Mouse (Mus musculus): ENCODE measurements around the gene Phb2.

Phb2 gene

GRCm38 (mm10) chr6:124724472-124724871, 12.3 kb downstream of the Phb2 start:
- no peak for DNase-seq

- no peak for DNase-seq
These were observed 16.5 kb downstream of the Phb2 start for GRCm38 (mm10) chr6:124728621-124729020.

DNA sequence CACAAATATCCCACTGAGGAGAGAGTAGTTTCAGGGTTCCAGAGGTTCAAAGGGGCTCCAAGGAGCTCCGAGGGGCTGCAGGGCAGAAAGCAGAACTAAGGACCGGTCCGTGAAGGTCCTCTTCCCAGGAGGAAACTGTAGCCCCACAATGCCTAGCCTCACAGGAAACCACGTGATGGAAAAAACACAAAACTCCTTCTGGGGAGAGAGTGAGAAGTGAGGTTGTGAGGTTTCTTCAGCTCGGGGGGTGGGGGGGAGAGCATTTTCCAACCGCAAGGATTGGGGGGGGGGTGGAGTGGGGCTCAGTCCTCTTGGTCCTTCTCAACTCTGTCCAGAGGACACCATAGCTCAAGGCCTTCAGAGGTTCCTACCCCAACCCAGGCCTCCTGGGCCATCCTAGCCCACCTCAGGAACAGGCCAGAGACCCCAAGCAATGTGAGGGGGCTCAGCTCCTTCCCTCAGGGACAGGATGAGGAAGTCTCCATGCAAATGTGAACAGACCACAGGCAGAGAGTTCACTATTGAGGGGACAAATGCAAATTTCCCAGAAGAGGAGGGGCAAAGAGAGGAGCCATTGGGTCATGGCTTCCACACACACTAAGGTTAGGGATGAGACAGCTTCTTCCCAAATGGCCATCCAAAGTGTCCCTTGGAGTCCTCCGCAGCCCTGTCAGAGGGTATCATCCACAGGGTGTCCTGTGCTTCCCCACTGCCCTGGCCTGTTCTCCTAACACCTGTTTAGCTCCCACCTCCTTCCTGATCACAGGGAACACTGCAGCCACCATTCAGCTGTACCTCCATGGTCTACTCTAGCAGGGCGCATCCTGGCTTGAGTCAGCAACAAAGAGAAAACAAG, 17.9 kb downstream of the Phb2 start:
- DNase-seq: peak; percentile 49

DNA sequence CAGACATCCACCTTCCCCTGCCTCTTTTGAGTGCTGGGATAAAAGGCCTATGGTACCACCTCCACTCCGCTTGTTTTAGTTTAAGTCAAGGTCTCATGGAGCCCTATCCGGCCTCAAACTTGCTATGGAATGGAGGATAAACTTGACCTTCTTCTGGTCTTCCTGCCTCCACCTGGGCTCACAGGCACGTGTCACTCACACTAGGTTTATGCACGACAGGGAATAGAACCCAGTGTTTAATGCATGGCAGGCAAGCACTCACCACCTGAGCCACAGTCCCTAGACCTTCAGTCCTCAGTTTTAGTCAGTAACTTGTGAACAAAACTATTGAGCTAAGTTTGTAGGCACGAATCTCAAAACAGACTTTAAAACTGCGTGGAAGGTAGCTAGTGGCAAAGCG, 18.9 kb downstream of the Phb2 start:
- no peak for DNase-seq

DNA sequence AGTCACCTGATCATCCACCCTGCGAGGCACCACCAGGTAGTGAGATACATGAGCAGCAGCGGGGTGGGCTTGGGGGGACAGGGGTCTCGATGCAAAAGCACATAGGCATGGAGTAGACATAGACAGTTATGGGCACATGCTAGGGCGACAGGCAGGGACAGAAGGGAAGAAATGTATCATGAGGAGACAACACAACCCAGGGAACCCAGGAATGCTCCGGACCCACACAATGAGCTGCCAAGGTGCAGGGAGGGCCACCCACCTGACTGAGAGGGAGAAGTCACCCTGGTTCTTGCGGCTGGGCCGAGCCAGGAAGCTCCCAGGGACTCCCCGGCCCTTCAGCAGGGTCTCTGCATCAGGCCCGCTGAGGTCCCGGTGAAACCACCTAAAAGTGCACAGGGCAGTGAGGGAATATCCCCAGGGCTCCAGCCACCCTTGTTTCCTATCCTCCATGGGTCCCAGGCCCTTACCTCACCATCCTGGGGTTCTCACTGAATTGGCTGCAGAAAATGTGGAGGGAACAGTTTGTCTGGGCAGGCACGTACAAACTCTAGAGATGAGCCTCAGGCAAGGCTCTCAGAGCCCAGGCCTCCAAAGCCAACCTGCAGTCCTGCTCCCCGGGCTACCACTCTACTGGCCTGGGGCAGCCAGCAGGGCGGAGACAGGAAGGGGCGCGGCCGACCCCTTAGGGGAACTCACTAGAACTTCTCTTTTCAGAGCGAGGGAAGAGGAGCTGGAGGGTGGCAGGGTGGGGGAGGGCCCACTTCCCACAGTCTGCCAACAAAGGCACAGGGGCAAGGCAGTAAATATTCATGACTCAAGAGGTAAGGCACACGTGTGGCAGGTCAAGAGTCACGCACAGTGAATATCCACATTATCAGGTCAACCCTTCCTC, 20.6 kb downstream of the Phb2 start:
- peak; percentile 81 for DNase-seq

- no peak for DNase-seq
These were observed 22.3 kb downstream of the Phb2 start for GRCm38 (mm10) chr6:124734417-124734816.

GRCm38 (mm10) chr6:124737040-124737439, 24.9 kb downstream of the Phb2 start:
- no peak for DNase-seq

DNA sequence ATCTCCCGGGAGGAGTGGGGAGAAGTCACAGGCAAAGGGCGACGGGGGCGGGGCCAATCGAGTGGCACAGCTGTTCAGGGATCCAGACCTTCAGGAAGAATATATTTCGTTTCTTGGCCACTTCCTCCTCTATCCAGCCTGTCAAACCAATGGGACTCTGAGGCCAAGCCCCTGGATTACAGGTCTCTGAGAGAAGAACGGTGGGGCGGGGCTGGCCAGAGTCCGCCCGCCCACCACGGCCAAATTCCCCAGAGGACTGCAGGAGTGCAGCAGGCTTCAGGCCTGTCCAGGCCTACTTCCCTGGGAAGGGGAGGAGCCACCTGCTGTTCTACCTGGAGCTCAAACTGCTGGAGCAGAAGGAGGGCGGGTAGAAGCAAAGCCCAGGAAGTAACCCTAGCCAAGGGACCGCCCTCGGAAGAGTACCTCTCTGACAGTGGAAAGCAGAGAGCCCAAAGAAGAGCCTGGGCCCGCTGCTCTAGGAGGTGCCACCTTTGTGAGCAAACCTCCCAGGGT, 26.4 kb downstream of the Phb2 start, which contains the start of gene Ptpn6:
Gene Ptpn6 (minus strand): TSS at position 204 of the 513 bp plus-strand sequence.
- peak; percentile 92 for DNase-seq

- DNase-seq: no peak
These were observed 27.2 kb downstream of the Phb2 start for GRCm38 (mm10) chr6:124739231-124739796.

DNA sequence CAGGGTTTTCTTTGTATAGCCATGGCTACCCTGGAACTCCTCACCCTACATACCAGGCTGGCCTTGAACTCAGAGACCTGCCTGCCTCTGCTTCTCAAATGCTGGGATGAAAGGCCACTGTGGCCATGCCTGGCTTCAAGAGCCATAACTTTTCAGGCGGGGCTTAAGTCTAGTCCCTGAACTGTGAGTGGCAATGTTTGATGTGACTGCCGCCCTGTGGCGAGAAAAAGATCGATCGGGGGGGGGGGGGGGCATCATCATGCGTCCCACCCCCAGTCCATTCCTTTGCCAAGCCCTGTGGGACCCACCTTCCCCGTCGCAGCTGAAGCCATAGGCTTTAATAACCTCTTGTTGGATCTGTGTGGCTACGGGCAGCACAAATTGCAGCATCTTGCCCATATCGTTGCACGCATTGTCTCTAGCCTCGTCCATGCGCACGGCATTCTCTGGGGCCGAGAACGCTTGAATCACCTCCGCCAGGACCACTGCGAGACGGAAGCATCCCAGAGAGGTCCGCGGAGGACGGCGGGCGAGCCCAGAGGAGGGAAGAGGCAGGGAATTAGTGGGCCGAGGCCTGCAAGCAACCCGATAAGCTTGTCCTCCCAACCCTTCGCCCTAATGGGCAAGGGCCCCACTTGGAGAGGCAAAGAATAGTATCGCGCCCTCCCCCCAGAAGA, 28.2 kb downstream of the Phb2 start:
- DNase-seq: peak; percentile 79

GRCm38 (mm10) chr6:124740888-124741761, 29.0 kb downstream of the Phb2 start, which contains the start of gene Grcc10:
Gene Grcc10 (minus strand): TSS chr6:124741374.
- DNase-seq: peak; percentile 92

- no peak for DNase-seq
These were observed 29.7 kb downstream of the Phb2 start for GRCm38 (mm10) chr6:124741842-124742241.

DNA sequence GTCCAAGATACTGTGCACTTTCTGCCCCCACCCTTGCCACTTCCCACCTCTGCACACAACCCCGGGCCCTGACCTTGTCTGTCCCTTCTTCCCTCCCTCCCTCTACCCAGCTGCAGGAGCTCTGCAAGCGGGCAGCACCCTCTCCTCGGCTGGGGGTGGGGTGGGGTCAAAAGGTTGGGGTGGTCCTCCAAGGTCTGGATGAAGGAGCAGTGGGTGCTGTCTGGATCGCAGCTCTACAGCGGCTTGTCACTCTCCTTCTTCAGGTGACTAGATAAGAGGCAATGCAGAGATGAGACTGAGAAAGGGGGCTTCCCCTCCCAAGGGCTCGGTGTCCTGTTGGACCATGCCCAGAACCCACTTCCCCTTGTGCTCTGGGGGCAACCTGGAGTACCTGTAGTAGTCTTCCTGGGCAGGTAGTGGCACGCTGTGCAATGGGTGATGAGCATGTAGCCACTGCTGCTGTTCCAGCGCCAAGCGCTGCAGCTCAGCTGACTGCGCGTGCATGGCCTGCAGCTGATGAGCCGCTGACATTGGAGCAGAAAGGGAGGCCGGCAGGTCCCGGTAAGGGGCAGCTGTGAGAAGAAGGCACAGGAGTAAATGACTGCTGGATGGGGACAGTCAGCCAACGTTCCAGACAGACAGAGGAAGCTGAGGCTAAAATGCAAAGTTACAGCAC, 30.8 kb downstream of the Phb2 start:
- no peak for DNase-seq

DNA sequence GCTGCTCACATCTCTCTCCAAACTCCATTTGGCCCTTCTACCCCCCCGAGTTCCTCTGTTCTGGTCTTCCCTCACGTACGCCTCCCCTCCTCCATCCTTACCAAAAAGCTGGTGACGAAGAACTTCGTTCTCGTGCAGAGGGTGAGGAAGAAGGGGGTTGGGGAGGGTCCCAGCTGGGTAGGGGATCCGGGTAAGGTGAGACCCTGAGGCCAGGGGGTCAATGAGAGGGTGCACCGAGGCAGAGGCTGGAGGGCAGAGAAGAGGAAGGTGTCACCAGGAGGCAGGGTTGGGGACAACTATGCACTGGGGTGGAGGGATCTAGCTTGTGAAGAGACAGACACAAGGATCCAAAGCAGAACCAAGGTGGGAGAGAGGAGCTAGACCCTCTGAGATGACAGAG, 31.5 kb downstream of the Phb2 start:
- DNase-seq: no peak

GRCm38 (mm10) chr6:124744755-124745321, 32.7 kb downstream of the Phb2 start:
- DNase-seq: no peak

DNA sequence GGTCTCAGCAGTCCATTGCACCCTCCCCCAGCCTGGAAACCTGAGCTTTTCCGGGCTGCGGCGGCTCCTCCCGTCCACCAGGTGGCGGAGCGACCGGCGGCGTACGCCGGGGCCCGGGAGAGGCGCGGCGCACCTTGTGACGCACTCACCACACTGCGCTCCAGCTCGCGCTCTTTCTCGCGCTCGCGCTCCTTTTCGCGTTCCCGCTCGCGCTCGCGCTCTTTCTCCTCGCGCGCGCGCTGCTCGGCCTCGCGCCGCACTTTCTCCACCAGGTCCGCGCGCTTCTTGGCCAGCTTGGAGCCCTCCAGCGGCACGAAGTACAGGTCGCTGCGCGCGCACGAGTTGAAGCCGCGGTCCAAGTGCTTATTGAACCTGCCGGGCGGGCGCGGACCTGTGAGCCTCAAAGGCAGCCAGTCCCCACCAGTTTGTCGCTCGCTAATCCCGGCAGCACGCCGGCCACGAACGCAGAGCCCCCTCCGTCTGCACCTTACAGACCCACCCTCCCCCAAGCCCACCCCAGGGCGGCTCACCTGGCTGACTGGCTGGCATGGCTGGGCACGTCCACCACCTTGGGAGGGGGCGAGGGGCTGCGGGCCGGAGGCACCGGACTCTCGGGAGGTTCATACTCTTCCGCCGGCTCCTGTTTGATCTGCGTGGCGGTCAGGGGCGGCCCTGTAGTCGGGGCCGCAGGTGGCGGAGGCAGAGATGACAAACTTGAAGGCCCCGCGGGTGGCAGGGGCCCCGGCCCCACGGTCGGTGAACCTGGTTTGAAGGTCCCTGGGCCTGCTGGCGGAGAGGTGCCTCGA, 33.6 kb downstream of the Phb2 start:
- peak; percentile 94 for DNase-seq

DNA sequence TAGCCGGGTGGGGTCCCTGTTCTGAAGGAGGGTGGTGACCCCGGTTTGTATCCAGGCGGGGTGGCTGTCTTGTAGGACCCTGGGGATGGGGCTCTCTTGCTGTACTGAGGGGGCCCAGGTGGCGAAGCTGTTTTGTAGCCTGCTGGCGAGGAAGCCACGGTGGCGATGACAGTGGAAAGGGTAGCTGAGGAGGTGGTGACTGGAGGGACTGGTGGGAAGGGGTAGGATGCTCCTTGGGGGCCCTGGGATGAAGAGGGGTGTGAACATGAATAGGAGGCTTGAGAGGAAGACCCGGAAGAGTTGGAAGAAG, 34.1 kb downstream of the Phb2 start:
- DNase-seq: no peak

DNA sequence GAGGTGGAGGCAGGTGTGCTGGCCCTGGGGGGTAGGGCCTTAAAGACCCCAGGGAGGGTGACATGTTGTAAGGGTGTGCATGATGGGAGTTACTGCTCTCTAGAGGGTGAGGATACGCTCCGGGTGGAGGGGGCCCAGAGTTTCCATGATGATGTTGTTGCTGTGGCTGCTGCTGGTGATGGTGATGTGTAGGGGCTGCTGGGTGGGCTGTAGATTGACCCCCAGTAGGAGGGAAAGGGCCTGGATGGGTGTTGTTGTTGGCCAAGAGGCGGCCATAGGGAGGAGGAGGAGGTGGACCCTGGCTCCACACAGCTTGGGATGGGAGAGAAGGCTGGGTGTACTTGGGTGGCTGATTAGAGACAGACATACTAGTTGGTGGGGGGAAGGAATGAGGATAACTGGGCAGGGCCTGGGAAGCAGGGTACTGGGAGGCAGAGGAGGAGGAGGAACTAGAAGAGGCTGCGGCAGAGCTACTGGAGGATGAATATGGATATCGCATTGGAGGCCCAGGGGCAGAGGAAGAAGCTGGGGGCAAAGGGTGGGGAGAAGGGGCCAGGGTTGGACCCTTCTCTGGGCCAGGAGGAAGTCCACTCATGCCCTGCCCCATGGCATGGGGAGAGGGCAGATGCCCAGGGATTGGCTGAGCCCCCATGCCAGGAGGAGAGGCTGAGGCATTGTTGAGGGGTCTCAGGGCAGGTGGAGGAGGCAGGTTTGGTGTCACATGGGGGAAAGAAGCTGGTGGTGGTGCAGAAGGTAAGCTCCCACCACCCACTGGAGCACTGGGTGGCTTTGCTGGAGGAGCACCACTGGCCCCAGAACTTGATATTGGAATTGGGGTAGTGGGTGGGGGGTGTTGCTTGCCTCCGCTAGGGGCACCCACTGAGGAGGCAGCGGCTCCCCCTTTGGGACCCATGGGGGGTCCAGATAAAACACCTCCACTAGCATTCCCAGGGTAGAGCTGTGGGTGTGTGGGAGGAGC, 34.8 kb downstream of the Phb2 start:
- no peak for DNase-seq

All from lung, postnatal 36 days (tissue).